Mouse (Mus musculus) B cell, adult 62 days (primary cell): Measurements from ENCODE around the gene Esp22. TPM values are rescaled to one million over a fixed set of nuclear protein-coding genes. Genes with fewer than 3 reads are reported as not detected.

Experiments used
- total RNA-seq: library from RNA; stranded (reverse); gene quantifications from 4 replicates; pipeline ENCODE4 v1.2.4, GENCODE M21; 2023

Gene Esp22
- total RNA-seq, result not detected in 4 replicates

DNA sequence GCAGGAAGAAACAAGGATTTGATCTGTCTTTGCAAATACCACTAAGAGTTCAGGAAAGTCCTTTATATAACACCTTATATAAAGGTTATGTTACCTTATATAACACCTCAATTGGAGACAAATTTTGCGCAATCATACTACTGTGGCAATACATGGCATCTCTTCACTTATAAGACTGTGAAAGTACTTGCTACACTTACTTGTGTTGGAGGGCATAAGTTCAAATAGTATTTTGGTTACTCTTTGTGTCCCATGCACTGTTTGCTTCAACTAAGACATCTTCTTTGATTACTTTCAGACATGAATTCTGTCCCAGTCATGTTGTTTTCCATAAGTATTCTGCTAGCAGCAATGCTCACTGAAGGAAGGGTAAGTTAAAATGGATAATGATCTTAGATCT lies at the start of gene Esp22:
Gene Esp22, plus strand, starts transcription at position 301 of the 400 bp plus-strand sequence.

DNA sequence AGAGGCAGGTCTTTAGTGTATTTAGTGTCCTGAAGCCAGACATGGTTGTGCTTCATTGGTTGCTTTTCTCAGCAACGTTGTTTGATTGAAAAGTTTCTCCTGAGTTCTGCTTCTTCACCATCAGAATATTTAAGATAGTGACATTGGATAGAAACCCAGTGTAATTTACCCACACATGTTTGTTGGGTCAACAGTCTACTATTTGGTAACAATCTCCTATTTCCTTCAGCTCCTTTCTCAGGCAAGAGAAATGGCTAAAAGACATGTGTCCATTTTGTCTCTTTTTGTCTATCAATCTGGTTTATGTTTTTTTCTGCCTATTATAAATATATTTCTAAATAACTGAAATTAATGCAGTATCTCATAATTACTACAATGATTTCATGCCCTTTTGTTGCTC lies 18.2 kb upstream of the Esp22 start, which contains the start of gene Esp23:
Gene Esp23, minus strand, starts transcription at position 101 of the 400 bp plus-strand sequence.

Other genes with a start within 250 kb of the Esp22 start
- not detected in 4 replicates for gene Esp24, start 58.6 kb upstream of the Esp22 start, total RNA-seq
- not detected in 4 replicates for gene Gm21903, start 52.0 kb upstream of the Esp22 start, total RNA-seq
- not detected in 4 replicates for gene Esp23, start 18.3 kb upstream of the Esp22 start, total RNA-seq